Mouse (Mus musculus): ENCODE measurements around the gene Pparg.

DNA sequence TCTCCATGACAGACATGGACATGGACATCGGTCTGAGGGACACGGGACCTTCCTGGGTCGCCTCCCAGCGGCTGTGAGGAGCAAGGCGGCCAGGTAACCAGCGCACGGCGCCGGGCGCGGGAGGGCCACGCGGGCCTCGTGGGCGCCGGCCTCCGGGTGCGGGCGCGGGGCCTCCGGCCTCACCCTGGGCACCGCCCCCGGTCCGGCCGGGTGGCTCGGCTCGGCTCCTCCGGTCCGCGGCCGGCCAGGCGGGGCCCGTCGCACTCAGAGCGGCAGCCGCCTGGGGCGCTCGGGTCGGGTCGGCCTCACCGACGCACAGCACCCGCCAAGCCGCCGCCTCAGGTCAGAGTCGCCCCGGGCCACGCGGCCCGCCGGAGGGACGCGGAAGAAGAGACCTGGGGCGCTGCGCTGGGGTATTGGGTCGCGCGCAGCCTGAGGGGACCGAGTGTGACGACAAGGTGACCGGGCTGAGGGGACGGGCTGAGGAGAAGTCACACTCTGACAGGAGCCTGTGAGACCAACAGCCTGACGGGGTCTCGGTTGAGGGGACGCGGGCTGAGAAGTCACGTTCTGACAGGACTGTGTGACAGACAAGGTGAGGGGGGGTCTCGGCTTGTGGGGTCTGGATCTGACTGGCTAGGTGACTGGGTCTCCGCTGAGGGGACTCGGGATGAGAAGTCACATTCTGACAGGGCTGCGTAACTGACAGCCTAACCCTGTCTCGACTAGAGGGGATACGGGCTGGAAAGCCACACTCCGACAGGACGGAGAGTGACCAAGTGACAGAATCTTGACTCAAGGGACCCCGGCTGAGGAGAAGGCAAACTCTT is at the start of gene Pparg:
- TF ChIP-seq POLR2A (IDR thresholded peaks at IDR 0.05; ENCODE audit: low read depth, low read length) (no peak), CTCF (IDR thresholded peaks at IDR 0.05; ENCODE audit: extremely low read depth, insufficient read depth, insufficient read length, insufficient replicate concordance) (no peak)
